8 mouse cellular contexts compared by ENCODE assay signal in the genomic region with DNA sequence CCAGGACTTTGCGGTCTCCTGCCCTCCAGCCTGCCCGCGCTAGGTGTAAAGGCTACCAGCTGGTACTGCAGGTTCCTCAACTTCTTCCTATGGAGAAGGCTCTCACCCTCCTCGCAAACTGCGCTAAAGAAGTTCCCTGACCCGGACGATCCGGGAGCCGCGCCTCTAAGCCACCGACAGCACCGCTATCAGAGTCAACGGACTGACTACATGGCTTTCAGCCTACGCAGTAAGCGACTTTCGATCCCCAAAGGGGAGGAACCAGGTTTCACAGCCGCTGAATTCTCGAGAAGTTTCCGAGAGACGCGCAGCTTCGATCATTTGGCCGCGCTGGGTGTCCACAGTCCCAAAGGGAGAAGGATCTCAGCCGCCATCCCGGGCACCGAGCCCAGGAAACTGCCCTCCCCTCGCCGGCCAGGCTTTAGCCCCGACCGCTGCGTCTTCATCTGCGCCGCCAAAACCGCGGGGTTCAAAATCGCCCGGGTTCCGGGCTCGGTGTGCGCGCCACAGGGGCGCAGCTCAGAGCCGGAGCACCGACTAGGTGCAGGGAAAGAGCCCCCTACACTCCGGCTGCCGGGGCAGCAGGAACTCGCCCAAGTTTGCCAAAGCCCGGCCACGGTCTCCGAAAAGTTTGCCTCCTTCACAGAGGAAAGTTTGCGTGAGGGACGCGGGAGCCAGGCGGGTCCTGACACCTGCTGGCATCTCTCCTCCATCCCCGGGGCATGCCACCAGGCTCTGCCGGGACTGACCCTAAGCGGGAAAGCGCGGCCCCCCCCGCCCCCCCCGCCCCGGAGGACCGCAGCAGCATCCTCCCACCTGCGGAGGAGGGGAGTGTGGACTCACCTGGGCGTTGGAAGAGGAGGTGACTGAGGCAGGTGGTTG. TPM values are rescaled to one million over a fixed set of nuclear protein-coding genes. Genes with fewer than 3 reads are reported as not detected.
DNase-seq lines count a peak whose midpoint lies in the region; ATAC-seq lines count a peak whose summit lies in the region.

No protein-coding gene starts in this region.

- peak; percentile 64 to 65 for ATAC-seq in hematopoietic stem cell, adult 5-6 weeks (replicated peaks in 1 of 2; ENCODE audit: insufficient read depth in 1 of 2, low FRiP score in 2 of 2, low TSS enrichment in 1 of 2, low read depth in 1 of 2, poor library complexity in 2 of 2, severe bottlenecking in 2 of 2)

- DNase-seq in MEL-GATA-1-ER (ENCODE audit: extremely low read depth, low read depth), result peak; percentile 90
- DNase-seq in c-Kit-positive CD71-positive TER-119-positive erythroid progenitor cells, embryonic 14.5 days (ENCODE audit: low spot score), result peak; percentile 72
- DNase-seq in forelimb bud, embryonic 11.5 days (ENCODE audit: low read depth, low spot score), result peak; percentile 13
- DNase-seq in layer of hippocampus, postnatal 25 days (ENCODE audit: extremely low spot score in 1 of 2, low spot score in 1 of 2), result peak; percentile 22 to 25
- DNase-seq in lung, postnatal 36 days, result peak; percentile 64
- peak; percentile 52 for DNase-seq in retina, postnatal 1 day
- peak; percentile 64 for DNase-seq in urinary bladder, adult 2 months (ENCODE audit: low spot score)

RNA-seq across cellular contexts. Expression of gene Tent5c, which starts 0.6 kb away (rescaled TPM):
- 2.2 and 2.4 TPM in 2 replicates for total RNA-seq in hematopoietic stem cell, adult 5-6 weeks (2017)
- 1 to 10 TPM; 2.6 to 3.2 TPM for total RNA-seq in layer of hippocampus, postnatal 25 days (2021)
- 1.7 and 1.9 TPM in 2 replicates for polyA plus RNA-seq in urinary bladder, adult 2 months (2012; rRNA removed)

Comparison
In these comparisons a context has a peak if more than half of its experiments do, and no peak if none do; other contexts are left out.
1. Peak in every context shown above with its lines: DNase-seq and ATAC-seq.
2. DNase-seq: peak in every context shown above with its lines; median percentile 90 in MEL-GATA-1-ER; 72 in c-Kit-positive CD71-positive TER-119-positive erythroid progenitor cells, embryonic 14.5 days; 64 in lung, postnatal 36 days; 64 in urinary bladder, adult 2 months; 52 in retina, postnatal 1 day; 24 in layer of hippocampus, postnatal 25 days; 13 in forelimb bud, embryonic 11.5 days.